Mouse (Mus musculus): Measurements from ENCODE around the gene Etv6.

- no peak for TF ChIP-seq GATA1 (IDR thresholded peaks at IDR 0.05; ENCODE audit: low read length)
- TF ChIP-seq TAL1 (IDR thresholded peaks at IDR 0.05; ENCODE audit: low read length) = no peak
Observed at GRCm38 (mm10) chr6:134113168-134113567, 77.7 kb downstream of the Etv6 start.

Measured in erythroblast, embryonic 14.5 days (primary cell).